Mouse (Mus musculus) heart, postnatal 0 days (tissue): ENCODE measurements around the gene Zswim3. TPM values are rescaled to one million over a fixed set of nuclear protein-coding genes. Genes with fewer than 3 reads are reported as not detected.

Experiments used
- ATAC-seq: fragments of 200-750 bp; cut with Nextera tagmentation; 2 replicates; pipeline ENCODE4 v1.8.0; 2017; ENCODE audit warnings: low read depth, moderate number of reproducible peaks, moderate library complexity; ENCODE audit not compliant: insufficient read depth
- DNase-seq: peaks from one replicate; pipeline ENCODE4 v3.0.0-alpha.2; 2016; ENCODE audit warnings: low spot score
- H3K27ac ChIP-seq: fragments of 300-500 bp; sonication (generic); 2 replicates; pipeline ENCODE4 v1.5.1; 2014; ENCODE audit warnings: low read depth, mild to moderate bottlenecking
- H3K27me3 ChIP-seq: fragments of 300-500 bp; sonication (generic); 2 replicates; pipeline ENCODE4 v1.6.1; 2014; ENCODE audit warnings: low read length, mixed read lengths; ENCODE audit not compliant: control insufficient read depth, insufficient read depth
- H3K36me3 ChIP-seq: fragments of 300-500 bp; sonication (generic); replicated peaks from 2 replicates; pipeline ENCODE4 v1.6.1; 2014; ENCODE audit warnings: low read length, mixed read lengths; ENCODE audit not compliant: control insufficient read depth, insufficient read depth
- H3K4me1 ChIP-seq: fragments of 300-500 bp; sonication (generic); 2 replicates; pipeline ENCODE4 v1.6.1; 2014; ENCODE audit warnings: antibody characterized with exemption; ENCODE audit not compliant: control insufficient read depth, insufficient read depth
- H3K4me2 ChIP-seq: fragments of 300-500 bp; sonication (generic); 2 replicates; pipeline ENCODE4 v1.6.1; 2014; ENCODE audit warnings: low read depth, mild to moderate bottlenecking, low read length, moderate library complexity
- H3K4me3 ChIP-seq: fragments of 300-500 bp; sonication (generic); 2 replicates; pipeline ENCODE4 v1.5.1; 2014; ENCODE audit warnings: low read depth, low read length
- H3K9ac ChIP-seq: fragments of 300-500 bp; sonication (generic); replicated peaks from 2 replicates; pipeline ENCODE4 v1.6.1; 2014; ENCODE audit warnings: low read depth, low read length, mixed read lengths
- H3K9me3 ChIP-seq: fragments of 300-500 bp; sonication (generic); replicated peaks from 2 replicates; pipeline ENCODE4 v1.6.1; 2016; ENCODE audit warnings: low read length; ENCODE audit not compliant: control insufficient read depth
- CTCF ChIP-seq: IDR thresholded peaks from 2 replicates; pipeline ENCODE4 v1.5.1; 2016; ENCODE audit warnings: antibody characterized with exemption, control low read depth, low read depth
- EP300 ChIP-seq: IDR thresholded peaks from 2 replicates; pipeline ENCODE4 v1.6.1; 2016; ENCODE audit warnings: antibody characterized with exemption, low read depth
- WGBS: fragments of 180-500 bp; shearing (Covaris S2); extraction: QIAGEN DNeasy Blood & Tissue Kit; methylation state at CpG from one replicate; pipeline ENCODE4 v1.1.7; 2014; 5-methylcytosine and 5-hydroxymethylcytosine counted together
- polyA plus RNA-seq: library from polyadenylated mRNA; unstranded; fragments of >200 nt; fragmentation: Nextera tagmentation; extraction: Ambion mirVana; gene quantifications from 2 replicates; pipeline ENCODE4 v1.2.1, GENCODE M21; 2015
- total RNA-seq: library from RNA; depleted of rRNA; stranded (reverse); fragments of >200 nt; gene quantifications from 2 replicates; pipeline ENCODE4 v1.2.3, GENCODE M21; 2014; ENCODE audit warnings: low replicate concordance; rRNA removed

The Zswim3 gene
- total and polyA plus RNA-seq, 2 experiments from 2014 or later: 2.8 to 3.4 TPM

DNA sequence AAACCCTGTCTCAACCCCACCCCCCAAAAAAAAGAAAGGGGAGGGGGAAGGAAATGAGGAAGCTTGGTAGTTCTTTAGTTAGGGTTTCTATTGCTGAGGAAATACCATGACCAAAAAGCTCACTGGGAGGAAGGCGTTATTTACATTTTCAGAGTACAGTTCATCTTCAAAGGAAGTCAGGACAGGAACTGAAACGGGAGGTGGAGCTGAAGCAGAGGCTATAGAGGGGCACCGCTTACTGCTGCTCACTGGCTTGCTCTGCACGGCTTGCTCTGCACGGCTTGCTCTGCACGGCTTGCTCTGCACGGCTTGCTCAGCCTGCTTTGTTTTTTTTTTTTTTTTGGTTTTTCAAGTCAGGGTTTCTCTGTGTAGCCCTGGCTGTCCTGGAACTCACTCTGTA lies 63.6 kb downstream of the Zswim3 start:
- Histone ChIP-seq H3K4me1 (peaks cover 9% of the 10 kb centered on the region), H3K27ac (no peak overlapping the region), H3K4me3 (no peak overlapping the region), H3K9ac (no peak overlapping the region), H3K27me3 (no peaks in the 10 kb centered on the region), H3K4me2 (no peak overlapping the region), H3K36me3 (no peaks in the 10 kb centered on the region), H3K9me3 (peaks cover 5% of the 10 kb centered on the region; the same call in 1 of the 2 replicates)
- no peak for ATAC-seq
- DNase-seq: no peak
- WGBS: 79% methylated on average over 7 of the region's 7 CpGs
- TF ChIP-seq EP300 (no peak), CTCF (no peak)

Other genes starting within 250 kb of the Zswim3 start
- 2.9 and 8.5 TPM in 2 replicates for gene Wfdc2, start 242.7 kb upstream of the Zswim3 start, total RNA-seq
- gene Wfdc2, start 242.7 kb upstream of the Zswim3 start, polyA plus RNA-seq: 0.74 and 23.0 TPM in 2 replicates
- not detected in 2 replicates for gene Spint3, start 231.6 kb upstream of the Zswim3 start, total RNA-seq
- not detected in 2 replicates for gene Spint3, start 231.6 kb upstream of the Zswim3 start, polyA plus RNA-seq
- not detected in 2 replicates for gene Wfdc6a, start 219.7 kb upstream of the Zswim3 start, total RNA-seq
- 0.25 and 0.30 TPM in 2 replicates for gene Wfdc6a, start 219.7 kb upstream of the Zswim3 start, polyA plus RNA-seq
- gene Eppin, start 211.5 kb upstream of the Zswim3 start, total RNA-seq: not detected in 2 replicates
- gene Eppin, start 211.5 kb upstream of the Zswim3 start, polyA plus RNA-seq: not detected in 2 replicates
- gene Wfdc6b, start 191.6 kb upstream of the Zswim3 start, total RNA-seq: not detected in 2 replicates
- not detected in 2 replicates for gene Wfdc6b, start 191.6 kb upstream of the Zswim3 start, polyA plus RNA-seq
- gene Wfdc8, start 191.5 kb upstream of the Zswim3 start, total RNA-seq: not detected in 2 replicates
- gene Wfdc8, start 191.5 kb upstream of the Zswim3 start, polyA plus RNA-seq: not detected in 2 replicates
- gene Wfdc16, start 166.3 kb upstream of the Zswim3 start, total RNA-seq: not detected in 2 replicates
- not detected in 2 replicates for gene Wfdc16, start 166.3 kb upstream of the Zswim3 start, polyA plus RNA-seq
- not detected in 2 replicates for gene Wfdc10, start 149.1 kb upstream of the Zswim3 start, total RNA-seq
- gene Wfdc10, start 149.1 kb upstream of the Zswim3 start, polyA plus RNA-seq: not detected in 2 replicates
- not detected in 2 replicates for gene Wfdc9, start 148.5 kb upstream of the Zswim3 start, total RNA-seq
- gene Wfdc9, start 148.5 kb upstream of the Zswim3 start, polyA plus RNA-seq: not detected in 2 replicates
- gene Wfdc11, start 131.0 kb upstream of the Zswim3 start, total RNA-seq: not detected in 2 replicates
- gene Wfdc11, start 131.0 kb upstream of the Zswim3 start, polyA plus RNA-seq: not detected in 2 replicates
- gene Wfdc13, start 120.0 kb upstream of the Zswim3 start, total RNA-seq: not detected in 2 replicates
- gene Wfdc13, start 120.0 kb upstream of the Zswim3 start, polyA plus RNA-seq: not detected in 2 replicates
- gene Spint4, start 106.6 kb upstream of the Zswim3 start, total RNA-seq: not detected in 2 replicates
- not detected in 2 replicates for gene Spint4, start 106.6 kb upstream of the Zswim3 start, polyA plus RNA-seq
- not detected in 2 replicates for gene Spint5, start 89.8 kb upstream of the Zswim3 start, total RNA-seq
- gene Spint5, start 89.8 kb upstream of the Zswim3 start, polyA plus RNA-seq: not detected in 2 replicates
- gene Wfdc3, start 59.2 kb upstream of the Zswim3 start, total RNA-seq: not detected in 2 replicates
- gene Wfdc3, start 59.2 kb upstream of the Zswim3 start, polyA plus RNA-seq: 0.46 and 0.51 TPM in 2 replicates
- gene Dnttip1, start 59.1 kb upstream of the Zswim3 start, total RNA-seq: 8.9 and 19.1 TPM in 2 replicates
- gene Dnttip1, start 59.1 kb upstream of the Zswim3 start, polyA plus RNA-seq: 42.8 and 43.3 TPM in 2 replicates
- 175 and 320 TPM in 2 replicates for gene Ube2c, start 35.2 kb upstream of the Zswim3 start, total RNA-seq
- gene Ube2c, start 35.2 kb upstream of the Zswim3 start, polyA plus RNA-seq: 116 and 117 TPM in 2 replicates
- 4.9 and 5.0 TPM in 2 replicates for gene Tnnc2, start 25.1 kb upstream of the Zswim3 start, total RNA-seq
- 0.18 and 0.25 TPM in 2 replicates for gene Tnnc2, start 25.1 kb upstream of the Zswim3 start, polyA plus RNA-seq
- gene Snx21, start 19.3 kb upstream of the Zswim3 start, total RNA-seq: 46.4 and 98.1 TPM in 2 replicates
- gene Snx21, start 19.3 kb upstream of the Zswim3 start, polyA plus RNA-seq: 29.8 and 30.8 TPM in 2 replicates
- gene Acot8, start 216 bp upstream of the Zswim3 start, total RNA-seq: 10.6 and 28.9 TPM in 2 replicates
- gene Acot8, start 216 bp upstream of the Zswim3 start, polyA plus RNA-seq: 11.4 and 14.1 TPM in 2 replicates
- 5.4 TPM in 2 replicates for gene Zswim1, start 17.6 kb downstream of the Zswim3 start, total RNA-seq
- 7.0 and 7.4 TPM in 2 replicates for gene Zswim1, start 17.6 kb downstream of the Zswim3 start, polyA plus RNA-seq
- not detected in 2 replicates for gene Spata25, start 23.4 kb downstream of the Zswim3 start, total RNA-seq
- not detected in 2 replicates for gene Spata25, start 23.4 kb downstream of the Zswim3 start, polyA plus RNA-seq
- 259 and 263 TPM in 2 replicates for gene Ctsa, start 27.8 kb downstream of the Zswim3 start, total RNA-seq
- 133 and 134 TPM in 2 replicates for gene Ctsa, start 27.8 kb downstream of the Zswim3 start, polyA plus RNA-seq
- gene Neurl2, start 28.4 kb downstream of the Zswim3 start, total RNA-seq: 57.1 and 103 TPM in 2 replicates
- 68.4 and 76.5 TPM in 2 replicates for gene Neurl2, start 28.4 kb downstream of the Zswim3 start, polyA plus RNA-seq
- 7.7 and 10.4 TPM in 2 replicates for gene Pltp, start 52.6 kb downstream of the Zswim3 start, total RNA-seq
- gene Pltp, start 52.6 kb downstream of the Zswim3 start, polyA plus RNA-seq: 8.3 and 8.6 TPM in 2 replicates
- 51.8 and 63.6 TPM in 2 replicates for gene Pcif1, start 74.2 kb downstream of the Zswim3 start, total RNA-seq
- gene Pcif1, start 74.2 kb downstream of the Zswim3 start, polyA plus RNA-seq: 50.6 and 54.2 TPM in 2 replicates
- 18.0 and 19.6 TPM in 2 replicates for gene Zfp335, start 106.7 kb downstream of the Zswim3 start, total RNA-seq
- gene Zfp335, start 106.7 kb downstream of the Zswim3 start, polyA plus RNA-seq: 3.7 TPM in 2 replicates
- 0.08 and 2.1 TPM in 2 replicates for gene Mmp9, start 135.7 kb downstream of the Zswim3 start, total RNA-seq
- gene Mmp9, start 135.7 kb downstream of the Zswim3 start, polyA plus RNA-seq: 0.32 and 0.64 TPM in 2 replicates
- 0.50 and 3.5 TPM in 2 replicates for gene Slc12a5, start 155.7 kb downstream of the Zswim3 start, total RNA-seq
- gene Slc12a5, start 155.7 kb downstream of the Zswim3 start, polyA plus RNA-seq: 0.31 and 0.48 TPM in 2 replicates
- gene Ncoa5, start 229.8 kb downstream of the Zswim3 start, total RNA-seq: 20.0 and 30.7 TPM in 2 replicates
- gene Ncoa5, start 229.8 kb downstream of the Zswim3 start, polyA plus RNA-seq: 20.6 and 20.8 TPM in 2 replicates